Mouse (Mus musculus) Patski (cell line): ENCODE measurements at regions not wholly inside any gene's neighbourhood (a gene's known extent, or its start where the extent isn't known, plus 50 kb on each side); places are given as distances from the start of the nearest gene placed in this dataset.

Experiments used
- ATAC-seq: fragments of 100-300 bp; one replicate; pipeline ENCODE4 v1.8.0; 2021
- CTCF ChIA-PET: fragments of 350-600 bp; sonication (Branson Sonifier 250); formaldehyde crosslinking; loops from one replicate; lab custom pipeline; 2022; ENCODE audit warnings: inconsistent platforms; lab: Charles Lee
- POLR2A ChIA-PET: fragments of 350-600 bp; sonication (Branson Sonifier 250); formaldehyde crosslinking; loops from one replicate; lab custom pipeline; 2022; ENCODE audit warnings: antibody characterized with exemption, inconsistent platforms; lab: Charles Lee
- DNase-seq: peaks from one replicate; pipeline ENCODE4 v3.0.0-alpha.2; 2011; ENCODE audit warnings: low read depth, low spot score
- H3K27me3 ChIP-seq: fragments of 371-371 bp; one replicate; pipeline ENCODE4 v1.5.1; 2021
- CTCF ChIP-seq: fragments of 100-300 bp; IDR thresholded peaks from one replicate; pipeline ENCODE4 v1.5.1; 2021
- in situ Hi-C: fragments of 300-500 bp; cut with MboI; formaldehyde crosslinking; loops from 3 replicates; pipeline ENCODE4 v1.11.1; 2018; ENCODE audit warnings: low pct_unique_long_range_greater_than_20kb, mixed read lengths

- H3K27me3 ChIP-seq, result peaks cover 58% of the 10 kb centered on the region
- DNase-seq (no peak), ATAC-seq (no peak)
- TF ChIP-seq CTCF, result no peak
- CTCF ChIA-PET, result interaction anchor here (0.6 kb wide), 1 partner anchor 9 kb away, joined by 3 read pairs; no protein-coding TSS in a partner anchor
- POLR2A ChIA-PET, result no interaction called here
- in situ Hi-C loops, result no loop called here
Measured at GRCm38 (mm10) chr9:43562016-43562415, 181.8 kb upstream of the Nectin1 start.

- TF ChIP-seq CTCF, result no peak
- CTCF ChIA-PET, result no interaction called here
- peaks cover 49% of the 10 kb centered on the region for H3K27me3 ChIP-seq
- ATAC-seq, result no peak
- no peak for DNase-seq
- in situ Hi-C loops, result no loop called here
- POLR2A ChIA-PET, result no interaction called here
Measured at GRCm38 (mm10) chr9:43564239-43564906, 179.4 kb upstream of the Nectin1 start.

- peaks cover 22% of the 10 kb centered on the region for H3K27me3 ChIP-seq
- no peak for ATAC-seq
- no peak for DNase-seq
- in situ Hi-C loops, result no loop called here
- TF ChIP-seq CTCF, result no peak
- CTCF ChIA-PET, result no interaction called here
- POLR2A ChIA-PET, result no interaction called here
Measured at GRCm38 (mm10) chr9:43568851-43569250, 174.9 kb upstream of the Nectin1 start.

GRCm38 (mm10) chr9:43571086-43571485 lies 172.7 kb upstream of the Nectin1 start:
- ATAC-seq, result no peak
- in situ Hi-C loops, result no loop called here
- peaks cover 14% of the 10 kb centered on the region for H3K27me3 ChIP-seq
- ChIA-PET CTCF (no interaction called here), POLR2A (no interaction called here)
- no peak for DNase-seq
- TF ChIP-seq CTCF, result no peak

GRCm38 (mm10) chr9:43575659-43576058 lies 168.1 kb upstream of the Nectin1 start:
- in situ Hi-C loops, result no loop called here
- ChIA-PET CTCF (no interaction called here), POLR2A (no interaction called here)
- H3K27me3 ChIP-seq, result peaks cover 22% of the 10 kb centered on the region
- TF ChIP-seq CTCF, result no peak
- no peak for ATAC-seq
- no peak for DNase-seq

- CTCF ChIA-PET, result no interaction called here
- DNase-seq (no peak), ATAC-seq (no peak)
- POLR2A ChIA-PET, result no interaction called here
- peaks cover 11% of the 10 kb centered on the region for H3K27me3 ChIP-seq
- TF ChIP-seq CTCF, result no peak
- in situ Hi-C loops, result no loop called here
Measured at GRCm38 (mm10) chr9:43580653-43581052, 163.1 kb upstream of the Nectin1 start.

GRCm38 (mm10) chr9:43585616-43586015 lies 158.2 kb upstream of the Nectin1 start:
- no peak for TF ChIP-seq CTCF
- ChIA-PET CTCF (no interaction called here), POLR2A (no interaction called here)
- ATAC-seq (no peak), DNase-seq (no peak)
- peaks cover 16% of the 10 kb centered on the region for H3K27me3 ChIP-seq
- in situ Hi-C loops, result no loop called here

- CTCF ChIA-PET, result no interaction called here
- no peak for TF ChIP-seq CTCF
- ATAC-seq (no peak), DNase-seq (no peak)
- H3K27me3 ChIP-seq, result peaks cover 42% of the 10 kb centered on the region
- POLR2A ChIA-PET, result no interaction called here
- in situ Hi-C loops, result no loop called here
Measured at GRCm38 (mm10) chr9:43593236-43593635, 150.5 kb upstream of the Nectin1 start.

GRCm38 (mm10) chr9:43594814-43595213 lies 149.0 kb upstream of the Nectin1 start:
- in situ Hi-C loops, result no loop called here
- no peak for DNase-seq
- POLR2A ChIA-PET, result no interaction called here
- H3K27me3 ChIP-seq, result peaks cover 52% of the 10 kb centered on the region
- CTCF ChIA-PET, result no interaction called here
- ATAC-seq, result no peak
- TF ChIP-seq CTCF, result no peak

GRCm38 (mm10) chr9:43595461-43595860 lies 148.3 kb upstream of the Nectin1 start:
- ChIA-PET POLR2A (no interaction called here), CTCF (no interaction called here)
- in situ Hi-C loops, result no loop called here
- DNase-seq (no peak), ATAC-seq (no peak)
- TF ChIP-seq CTCF, result no peak
- H3K27me3 ChIP-seq, result peaks cover 48% of the 10 kb centered on the region

- CTCF ChIA-PET, result no interaction called here
- in situ Hi-C loops, result no loop called here
- no peak for ATAC-seq
- H3K27me3 ChIP-seq, result peaks cover 33% of the 10 kb centered on the region
- POLR2A ChIA-PET, result no interaction called here
- TF ChIP-seq CTCF, result no peak
- no peak for DNase-seq
Measured at GRCm38 (mm10) chr9:43600396-43600795, 143.4 kb upstream of the Nectin1 start.

GRCm38 (mm10) chr9:43617632-43618031 lies 126.2 kb upstream of the Nectin1 start:
- in situ Hi-C loops, result no loop called here
- CTCF ChIA-PET, result no interaction called here
- ATAC-seq, result no peak

More at GRCm38 (mm10) chr9:43617632-43618031, 126.2 kb upstream of the Nectin1 start:
- POLR2A ChIA-PET, result no interaction called here
- no peak for TF ChIP-seq CTCF
- DNase-seq, result no peak
- H3K27me3 ChIP-seq, result peaks cover 39% of the 10 kb centered on the region
